Mouse (Mus musculus) right cerebral cortex, postnatal 25 days (tissue): ENCODE measurements at regions not wholly inside any gene's neighbourhood (a gene's known extent, or its start where the extent isn't known, plus 50 kb on each side); places are given as distances from the start of the nearest gene placed in this dataset.
"Not testable (repeated sequence)": the region's sequence is repeated elsewhere in the genome, so short reads cannot be mapped to it uniquely, and the experiment has no call there.

Source experiments
- DNase-seq: peaks from one replicate; pipeline ENCODE4 v3.0.0; 2022

GRCm38 (mm10) chr9:115806018-115806702 lies 103.1 kb upstream of the Gadl1 start:
- DNase-seq: no peak

GRCm38 (mm10) chr9:115840186-115840585 lies 69.1 kb upstream of the Gadl1 start:
- DNase-seq: no peak

GRCm38 (mm10) chr9:115840791-115841190 lies 68.5 kb upstream of the Gadl1 start:
- DNase-seq: no peak

- DNase-seq: no peak
Measured at GRCm38 (mm10) chr9:115841684-115842083, 67.6 kb upstream of the Gadl1 start.

GRCm38 (mm10) chr9:115844340-115844739 lies 64.9 kb upstream of the Gadl1 start:
- DNase-seq: no peak

GRCm38 (mm10) chr9:115845091-115845490 lies 64.2 kb upstream of the Gadl1 start:
- DNase-seq: no peak

GRCm38 (mm10) chr9:115847289-115848074 lies 61.8 kb upstream of the Gadl1 start:
- no peak for DNase-seq

GRCm38 (mm10) chr9:115853210-115853842 lies 55.9 kb upstream of the Gadl1 start:
- not testable (repeated sequence) for DNase-seq

- no peak for DNase-seq
Measured at GRCm38 (mm10) chr9:115857301-115857700, 52.0 kb upstream of the Gadl1 start.

DNA sequence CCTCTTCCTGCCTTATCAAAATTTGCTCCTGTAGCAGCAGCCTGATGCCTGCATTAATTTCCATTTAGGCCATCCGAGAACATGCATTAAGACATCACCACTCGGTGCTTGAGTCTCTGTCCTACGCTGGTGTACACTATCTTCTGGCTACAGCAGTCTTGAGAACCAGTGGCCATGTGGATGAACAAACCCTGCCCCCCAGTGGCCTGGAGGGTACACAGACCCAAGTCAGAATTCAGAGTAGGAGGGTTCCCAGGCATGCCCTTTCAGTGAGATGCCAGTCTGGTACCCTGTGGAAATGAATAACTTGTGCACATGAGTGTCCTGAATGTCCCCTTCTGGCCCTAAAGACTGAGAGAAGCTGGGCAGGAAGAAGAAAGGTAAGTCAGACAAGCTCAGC lies 50.4 kb upstream of the Gadl1 start:
- DNase-seq: peak; percentile 23
